Mouse (Mus musculus) urinary bladder, adult 2 months (tissue): ENCODE results near the gene Gm11127. TPM values are rescaled to one million over a fixed set of nuclear protein-coding genes. Genes with fewer than 3 reads are reported as not detected.

Source experiments
- polyA plus RNA-seq: library from polyadenylated mRNA; depleted of rRNA; stranded (reverse); fragments of >200 nt; gene quantifications from 2 replicates; pipeline ENCODE4 v1.2.3, GENCODE M21; 2012; rRNA removed

The Gm11127 gene
- polyA plus RNA-seq, 1 experiment, result 0.14 TPM

Other genes with a start within 250 kb of the Gm11127 start
- gene Ier3, start 236.7 kb downstream of the Gm11127 start, polyA plus RNA-seq, result 55.3 and 73.7 TPM in 2 replicates
- gene Flot1, start 235.1 kb downstream of the Gm11127 start, polyA plus RNA-seq, result 156 and 192 TPM in 2 replicates
- gene Tubb5, start 220.1 kb downstream of the Gm11127 start, polyA plus RNA-seq, result 257 TPM in 2 replicates
- 10.4 and 14.2 TPM in 2 replicates for gene Mdc1, start 216.9 kb downstream of the Gm11127 start, polyA plus RNA-seq
- 10.9 and 11.6 TPM in 2 replicates for gene Nrm, start 197.1 kb downstream of the Gm11127 start, polyA plus RNA-seq
- 55.2 and 57.5 TPM in 2 replicates for gene Ppp1r18, start 192.8 kb downstream of the Gm11127 start, polyA plus RNA-seq
- gene Dhx16, start 178.6 kb downstream of the Gm11127 start, polyA plus RNA-seq, result 53.4 and 57.7 TPM in 2 replicates
- gene 2310061I04Rik, start 160.9 kb downstream of the Gm11127 start, polyA plus RNA-seq, result 29.6 and 35.9 TPM in 2 replicates
- gene Atat1, start 148.3 kb downstream of the Gm11127 start, polyA plus RNA-seq, result 45.9 and 58.8 TPM in 2 replicates
- gene Mrps18b, start 142.0 kb downstream of the Gm11127 start, polyA plus RNA-seq, result 77.9 and 90.8 TPM in 2 replicates
- 25.8 and 26.0 TPM in 2 replicates for gene Ppp1r10, start 141.9 kb downstream of the Gm11127 start, polyA plus RNA-seq
- 58.4 and 74.6 TPM in 2 replicates for gene Abcf1, start 88.6 kb downstream of the Gm11127 start, polyA plus RNA-seq
- 28.5 and 39.5 TPM in 2 replicates for gene Gnl1, start 78.5 kb downstream of the Gm11127 start, polyA plus RNA-seq
- 22.2 and 23.7 TPM in 2 replicates for gene Prr3, start 78.1 kb downstream of the Gm11127 start, polyA plus RNA-seq
- 1.5 and 2.0 TPM in 2 replicates for gene H2-T24, start 37.8 kb downstream of the Gm11127 start, polyA plus RNA-seq
- 189 and 190 TPM in 2 replicates for gene H2-T23, start 25.5 kb downstream of the Gm11127 start, polyA plus RNA-seq
- gene H2-T22, start 15.6 kb downstream of the Gm11127 start, polyA plus RNA-seq, result 66.8 and 76.7 TPM in 2 replicates
- 0.06 TPM in 1 of 2 replicates, not detected in the other for gene Gm6034, start 15.4 kb downstream of the Gm11127 start, polyA plus RNA-seq
- 0.12 and 0.13 TPM in 2 replicates for gene Gm19684, start 63.3 kb upstream of the Gm11127 start, polyA plus RNA-seq
- gene Gm7030, start 71.1 kb upstream of the Gm11127 start, polyA plus RNA-seq, result not detected in 2 replicates
- 0.04 TPM in 1 of 2 replicates, not detected in the other for gene Gm8909, start 110.2 kb upstream of the Gm11127 start, polyA plus RNA-seq
- 0.03 TPM in 1 of 2 replicates, not detected in the other for gene H2-T3, start 131.9 kb upstream of the Gm11127 start, polyA plus RNA-seq
- gene Rpp21, start 199.7 kb upstream of the Gm11127 start, polyA plus RNA-seq, result 59.0 and 76.1 TPM in 2 replicates
- 23.9 and 26.8 TPM in 2 replicates for gene Trim39, start 213.9 kb upstream of the Gm11127 start, polyA plus RNA-seq
- not detected in 2 replicates for gene H2-M10.2, start 228.1 kb upstream of the Gm11127 start, polyA plus RNA-seq